Mouse (Mus musculus) layer of hippocampus, postnatal 14 days (tissue): ENCODE measurements around the gene Tpt1. TPM values are rescaled to one million over a fixed set of nuclear protein-coding genes. Genes with fewer than 3 reads are reported as not detected.
A peak's percentile ranks its signal among the peaks of the same experiment; 100 is the strongest.
"Not testable (repeated sequence)": the region's sequence is repeated elsewhere in the genome, so short reads cannot be mapped to it uniquely, and the experiment has no call there.

Source experiments
- DNase-seq, 2 experiments: peaks; one replicate each; pipeline ENCODE4 v3.0.0; 2021 to 2022; ENCODE audit warnings: low spot score in 2 of 2, mixed read lengths in 1 of 2
- total RNA-seq, 2 experiments: library from RNA; stranded (reverse); gene quantifications; 2 replicates each; pipeline ENCODE4 v1.2.3; 2021

Gene Tpt1
- total RNA-seq, 2 experiments from 2014 or later = 1,171 to 1,217 TPM

GRCm38 (mm10) chr14:75837048-75837916, 7.6 kb upstream of the Tpt1 start:
- DNase-seq = peak; percentile 34

- DNase-seq = not testable (repeated sequence)
Measured at GRCm38 (mm10) chr14:75841758-75842157, 3.1 kb upstream of the Tpt1 start.

GRCm38 (mm10) chr14:75844111-75844695, 690 bp upstream of the Tpt1 start:
- DNase-seq = no peak

GRCm38 (mm10) chr14:75845698-75846115, 814 bp downstream of the Tpt1 start:
- peak in 1 of 2 experiments; percentile 86 for DNase-seq

- no peak for DNase-seq
Measured at GRCm38 (mm10) chr14:75847669-75848068, 2.8 kb downstream of the Tpt1 start.

GRCm38 (mm10) chr14:75848482-75848881, 3.6 kb downstream of the Tpt1 start:
- no peak for DNase-seq

- DNase-seq = no peak
Measured at GRCm38 (mm10) chr14:75849236-75849635, 4.3 kb downstream of the Tpt1 start.

GRCm38 (mm10) chr14:75849842-75850568, 5.1 kb downstream of the Tpt1 start:
- no peak for DNase-seq

GRCm38 (mm10) chr14:75850819-75851218, 5.9 kb downstream of the Tpt1 start:
- no peak for DNase-seq

GRCm38 (mm10) chr14:75852016-75852415, 7.1 kb downstream of the Tpt1 start:
- DNase-seq = no peak

- no peak for DNase-seq
Measured at GRCm38 (mm10) chr14:75855263-75855992, 10.5 kb downstream of the Tpt1 start.

- no peak for DNase-seq
Measured at GRCm38 (mm10) chr14:75858181-75858580, 13.3 kb downstream of the Tpt1 start.

GRCm38 (mm10) chr14:75859619-75860018, 14.7 kb downstream of the Tpt1 start:
- no peak for DNase-seq

GRCm38 (mm10) chr14:75862701-75863100, 17.8 kb downstream of the Tpt1 start:
- DNase-seq = no peak

GRCm38 (mm10) chr14:75863549-75864409, 18.9 kb downstream of the Tpt1 start:
- no peak for DNase-seq

GRCm38 (mm10) chr14:75866706-75867333, 21.9 kb downstream of the Tpt1 start:
- DNase-seq = no peak

- not testable (repeated sequence) for DNase-seq
Measured at GRCm38 (mm10) chr14:75868028-75868427, 23.1 kb downstream of the Tpt1 start.

- no peak for DNase-seq
Measured at GRCm38 (mm10) chr14:75869769-75870363, 25.0 kb downstream of the Tpt1 start.

GRCm38 (mm10) chr14:75870631-75871030, 25.7 kb downstream of the Tpt1 start:
- DNase-seq = peak in 1 of 2 experiments; percentile 66
